ENCODE assay signal across 9 mouse cellular contexts in genomic region chr5:135674821-135675220, GRCm38 (mm10). TPM values are rescaled to one million over a fixed set of nuclear protein-coding genes. Genes with fewer than 3 reads are reported as not detected.
DNase-seq lines count a peak whose midpoint lies in the region; ATAC-seq and TF ChIP-seq lines count a peak whose summit lies in the region.
"Had no signal": no experiment of that assay in that cellular context is flagged by ENCODE, and none has a peak within 500 bp of the region (broad histone marks: within the 10 kb centered on the region; RNA-seq: fewer than 3 reads in every experiment).

No protein-coding gene starts in this region.

- peak; percentile 30; the same call in 1 of the 2 replicates for TF ChIP-seq CTCF in midbrain, postnatal 0 days (IDR thresholded peaks at IDR 0.05)

- H3K4me1 ChIP-seq in embryonic facial prominence, embryonic 15.5 days = peaks cover 9% of the 10 kb centered on the region
- peaks cover 5% of the 10 kb centered on the region; the same call in 1 of the 2 replicates for H3K4me1 ChIP-seq in heart, embryonic 15.5 days (replicated peaks)
- peaks cover 11% of the 10 kb centered on the region; the same call in 1 of the 2 replicates for H3K4me1 ChIP-seq in midbrain, postnatal 0 days (ENCODE audit: insufficient read depth, low read length)

- H3K9ac ChIP-seq in embryonic facial prominence, embryonic 15.5 days = no peak overlapping the region
- H3K9ac ChIP-seq in heart, embryonic 15.5 days = no peak overlapping the region
- 0 out of 2 replicates have a peak overlapping the region, but pooled peaks have one; percentile 8 for H3K9ac ChIP-seq in midbrain, postnatal 0 days (replicated peaks; ENCODE audit: low read length, poor library complexity, severe bottlenecking)

- peak overlapping the region; percentile 18; the same call in 1 of the 2 replicates for H3K4me2 ChIP-seq in embryonic facial prominence, embryonic 15.5 days (replicated peaks)
- peak overlapping the region; percentile 26; the same call in 1 of the 2 replicates for H3K4me2 ChIP-seq in heart, embryonic 15.5 days
- H3K4me2 ChIP-seq in midbrain, postnatal 0 days (ENCODE audit: low read depth, low read length, poor library complexity, severe bottlenecking) = peak overlapping the region; percentile 37

- H3K36me3 ChIP-seq in embryonic facial prominence, embryonic 15.5 days = no peaks in the 10 kb centered on the region
- H3K36me3 ChIP-seq in heart, embryonic 15.5 days = no peaks in the 10 kb centered on the region
- no peaks in the 10 kb centered on the region for H3K36me3 ChIP-seq in midbrain, postnatal 0 days (ENCODE audit: insufficient read depth, low read length)

- H3K27me3 ChIP-seq in embryonic facial prominence, embryonic 15.5 days = no peaks in the 10 kb centered on the region
- H3K27me3 ChIP-seq in heart, embryonic 15.5 days = peaks cover 9% of the 10 kb centered on the region; the same call in 1 of the 2 replicates
- no peaks in the 10 kb centered on the region for H3K27me3 ChIP-seq in midbrain, postnatal 0 days (ENCODE audit: insufficient read depth, low read length)
- H3K27me3 ChIP-seq: Patski had no signal

- H3K4me3 ChIP-seq in embryonic facial prominence, embryonic 15.5 days (replicated peaks) = no peak overlapping the region
- H3K4me3 ChIP-seq in heart, embryonic 15.5 days = no peak overlapping the region
- H3K4me3 ChIP-seq in midbrain, postnatal 0 days (ENCODE audit: low read depth, low read length) = no peak overlapping the region

- WGBS in embryonic facial prominence, embryonic 15.5 days = 1% methylated on average over 11 of the region's 11 CpGs
- WGBS in heart, embryonic 15.5 days = 3% methylated on average over 11 of the region's 11 CpGs
- under 1% methylated on average over 11 of the region's 11 CpGs for WGBS in midbrain, postnatal 0 days

- ATAC-seq in embryonic facial prominence, embryonic 15.5 days (ENCODE audit: insufficient number of reproducible peaks, low FRiP score, low TSS enrichment, low read depth) = 0 out of 2 replicates have a peak, but pooled peaks have one; percentile 26
- no peak for ATAC-seq in heart, embryonic 15.5 days (replicated peaks; ENCODE audit: insufficient number of reproducible peaks, insufficient read depth, low FRiP score, low read depth)
- peak; percentile 86 for ATAC-seq in midbrain, postnatal 0 days (ENCODE audit: low FRiP score)
- ATAC-seq: Patski had no signal

- DNase-seq in urinary bladder, postnatal 14 days (ENCODE audit: low spot score) = peak; percentile 72
- no peak for DNase-seq in urinary bladder, postnatal 4 days (ENCODE audit: low spot score in 2 of 2)
- peak; percentile 78 for DNase-seq in kidney, postnatal 10 days
- peak; percentile 27 for DNase-seq in liver
- DNase-seq in midbrain, postnatal 0 days (ENCODE audit: low spot score) = peak; percentile 94
- DNase-seq in testis, postnatal 14 days (ENCODE audit: low spot score) = peak; percentile 79

- H3K27ac ChIP-seq in embryonic facial prominence, embryonic 15.5 days (replicated peaks) = peak overlapping the region; percentile 34; the same call in 1 of the 2 replicates
- H3K27ac ChIP-seq in heart, embryonic 15.5 days = no peak overlapping the region
- peak overlapping the region; percentile 70 for H3K27ac ChIP-seq in midbrain, postnatal 0 days (ENCODE audit: low read depth, low read length)

- H3K9me3 ChIP-seq in embryonic facial prominence, embryonic 15.5 days (replicated peaks) = no peaks in the 10 kb centered on the region
- H3K9me3 ChIP-seq in heart, embryonic 15.5 days (replicated peaks) = no peaks in the 10 kb centered on the region
- no peaks in the 10 kb centered on the region for H3K9me3 ChIP-seq in midbrain, postnatal 0 days (ENCODE audit: low read length)

RNA-seq across cellular contexts. Expression of gene Por, which starts 5.0 kb away (rescaled TPM):
- polyA plus RNA-seq in embryonic facial prominence, embryonic 15.5 days (2015; fragmentation: Nextera tagmentation; extraction: Ambion mirVana) = 87.2 and 99.7 TPM in 2 replicates
- 45.0 and 57.2 TPM in 2 replicates for polyA plus RNA-seq in heart, embryonic 15.5 days (2015; fragmentation: Nextera tagmentation; extraction: Ambion mirVana)
- total RNA-seq in midbrain, postnatal 0 days (2014; rRNA removed) = 75.2 and 85.5 TPM in 2 replicates
- polyA plus RNA-seq in midbrain, postnatal 0 days (2015; fragmentation: Nextera tagmentation; extraction: Ambion mirVana) = 94.1 and 96.5 TPM in 2 replicates

RNA-seq across cellular contexts. Expression of gene Rhbdd2, which starts 42.4 kb away (rescaled TPM):
- polyA plus RNA-seq in embryonic facial prominence, embryonic 15.5 days (2015; fragmentation: Nextera tagmentation; extraction: Ambion mirVana) = 35.6 and 39.9 TPM in 2 replicates
- polyA plus RNA-seq in heart, embryonic 15.5 days (2015; fragmentation: Nextera tagmentation; extraction: Ambion mirVana) = 27.8 and 32.7 TPM in 2 replicates
- 31.3 and 31.8 TPM in 2 replicates for total RNA-seq in midbrain, postnatal 0 days (2014; rRNA removed)
- polyA plus RNA-seq in midbrain, postnatal 0 days (2015; fragmentation: Nextera tagmentation; extraction: Ambion mirVana) = 136 and 143 TPM in 2 replicates

Comparison
In these comparisons a context has a peak if more than half of its experiments do, and no peak if none do; other contexts are left out.
1. DNase-seq: peak in urinary bladder, postnatal 14 days (single experiment), kidney, postnatal 10 days (single experiment), liver (single experiment), midbrain, postnatal 0 days (single experiment) and testis, postnatal 14 days (single experiment); none in urinary bladder, postnatal 4 days (0 of 2).
2. Peak in every context shown above with its lines, with median percentiles within 50 percentile points of each other: H3K4me2 ChIP-seq.